In genomic region chr7:36717192-36717591, GRCm38 (mm10) we compare ENCODE assay signal across 12 mouse cellular contexts. TPM values are rescaled to one million over a fixed set of nuclear protein-coding genes. Genes with fewer than 3 reads are reported as not detected.
DNase-seq lines count a peak whose midpoint lies in the region; ATAC-seq and TF ChIP-seq lines count a peak whose summit lies in the region.
"Had no signal": no experiment of that assay in that cellular context is flagged by ENCODE, and none has a peak within 500 bp of the region (broad histone marks: within the 10 kb centered on the region; RNA-seq: fewer than 3 reads in every experiment).

No protein-coding gene starts in this region.

- WGBS in lung, embryonic 14.5 days, result 36% methylated on average over 6 of the region's 6 CpGs
- WGBS in hindbrain, embryonic 11.5 days, result 24% methylated on average over 6 of the region's 6 CpGs
- 23% methylated on average over 6 of the region's 6 CpGs for WGBS in neural tube, embryonic 14.5 days
- 75% methylated on average over 6 of the region's 6 CpGs for WGBS in thymus, adult 2 months

- H3K27me3 ChIP-seq in lung, embryonic 14.5 days (ENCODE audit: insufficient read depth, low read length), result no peaks in the 10 kb centered on the region
- no peaks in the 10 kb centered on the region for H3K27me3 ChIP-seq in hindbrain, embryonic 11.5 days (ENCODE audit: control insufficient read depth, insufficient read depth, low read length)
- no peaks in the 10 kb centered on the region for H3K27me3 ChIP-seq in neural tube, embryonic 14.5 days (ENCODE audit: control insufficient read depth, insufficient read depth, low read length)
- no peaks in the 10 kb centered on the region for H3K27me3 ChIP-seq in thymus, adult 2 months (ENCODE audit: control insufficient read depth, insufficient read depth, low read length)

- 0 out of 2 replicates have a peak, but pooled peaks cover 3% of the 10 kb centered on the region for H3K36me3 ChIP-seq in lung, embryonic 14.5 days (ENCODE audit: insufficient read depth)
- no peaks in the 10 kb centered on the region for H3K36me3 ChIP-seq in hindbrain, embryonic 11.5 days (ENCODE audit: control insufficient read depth, insufficient read depth, low read length)
- H3K36me3 ChIP-seq in neural tube, embryonic 14.5 days (ENCODE audit: control insufficient read depth, insufficient read depth, low read length), result no peaks in the 10 kb centered on the region
- H3K36me3 ChIP-seq in thymus, adult 2 months (ENCODE audit: control insufficient read depth, insufficient read depth, low read length), result no peaks in the 10 kb centered on the region

- peak; percentile 49 to 50 for DNase-seq in cerebellum, postnatal 10 days
- DNase-seq in cerebellum, postnatal 25 days, result no peak
- DNase-seq in lung, embryonic 14.5 days, result peak; percentile 50
- DNase-seq in lung, postnatal 36 days, result no peak
- DNase-seq in hindbrain, embryonic 11.5 days (ENCODE audit: low spot score), result no peak
- DNase-seq in gastrocnemius, postnatal 25 days, result no peak
- no peak for DNase-seq in thymus, adult 2 months
- DNase-seq: cerebellum, adult 18-20 months; kidney, postnatal 25 days; lung, adult 2 months; right cerebral cortex, adult 18-20 months had no signal

- no peaks in the 10 kb centered on the region for H3K9me3 ChIP-seq in lung, embryonic 14.5 days (ENCODE audit: low read depth, low read length)
- no peaks in the 10 kb centered on the region for H3K9me3 ChIP-seq in hindbrain, embryonic 11.5 days (ENCODE audit: control insufficient read depth, low read length)
- H3K9me3 ChIP-seq in neural tube, embryonic 14.5 days (ENCODE audit: control insufficient read depth, low read length), result no peaks in the 10 kb centered on the region

- H3K4me2 ChIP-seq in lung, embryonic 14.5 days, result no peak overlapping the region
- H3K4me2 ChIP-seq in hindbrain, embryonic 11.5 days (replicated peaks; ENCODE audit: low read depth, low read length), result no peak overlapping the region
- no peak overlapping the region for H3K4me2 ChIP-seq in neural tube, embryonic 14.5 days (ENCODE audit: low read depth, low read length)

- no peak for ATAC-seq in lung, embryonic 14.5 days (ENCODE audit: insufficient read depth)
- peak; percentile 49; the same call in 1 of the 2 replicates for ATAC-seq in hindbrain, embryonic 11.5 days (ENCODE audit: low FRiP score)
- peak; percentile 71; the same call in 1 of the 2 replicates for ATAC-seq in neural tube, embryonic 14.5 days (ENCODE audit: low read depth)

- H3K9ac ChIP-seq in lung, embryonic 14.5 days, result no peak overlapping the region
- H3K9ac ChIP-seq in hindbrain, embryonic 11.5 days (ENCODE audit: low read depth, low read length), result no peak overlapping the region
- H3K9ac ChIP-seq in neural tube, embryonic 14.5 days (replicated peaks; ENCODE audit: low read depth, low read length), result no peak overlapping the region

- no peak overlapping the region for H3K4me3 ChIP-seq in lung, embryonic 14.5 days (ENCODE audit: low read depth, low read length)
- H3K4me3 ChIP-seq in hindbrain, embryonic 11.5 days (ENCODE audit: low read depth, low read length), result no peak overlapping the region
- H3K4me3 ChIP-seq in neural tube, embryonic 14.5 days (ENCODE audit: low read depth, low read length), result no peak overlapping the region
- no peak overlapping the region for H3K4me3 ChIP-seq in thymus, adult 2 months (ENCODE audit: control insufficient read depth, insufficient read depth, low read length)

- H3K27ac ChIP-seq in lung, embryonic 14.5 days (ENCODE audit: low read depth), result no peak overlapping the region
- H3K27ac ChIP-seq in hindbrain, embryonic 11.5 days (ENCODE audit: low read depth, low read length), result no peak overlapping the region
- H3K27ac ChIP-seq in neural tube, embryonic 14.5 days (ENCODE audit: low read depth, low read length), result 0 out of 2 replicates have a peak overlapping the region, but pooled peaks have one; percentile 7
- no peak overlapping the region for H3K27ac ChIP-seq in thymus, adult 2 months (ENCODE audit: control insufficient read depth, insufficient read depth, low read length)

- H3K4me1 ChIP-seq in lung, embryonic 14.5 days (ENCODE audit: insufficient read depth), result peaks cover 5% of the 10 kb centered on the region; the same call in 1 of the 2 replicates
- H3K4me1 ChIP-seq in hindbrain, embryonic 11.5 days (replicated peaks; ENCODE audit: control insufficient read depth, insufficient read depth, low read length), result 0 out of 2 replicates have a peak, but pooled peaks cover 2% of the 10 kb centered on the region
- H3K4me1 ChIP-seq in neural tube, embryonic 14.5 days (ENCODE audit: control insufficient read depth, insufficient read depth, low read length), result peaks cover 30% of the 10 kb centered on the region
- no peaks in the 10 kb centered on the region for H3K4me1 ChIP-seq in thymus, adult 2 months (replicated peaks; ENCODE audit: control insufficient read depth, insufficient read depth, low read length)

- TF ChIP-seq POLR2A in thymus, adult 2 months (IDR thresholded peaks at IDR 0.05; ENCODE audit: control insufficient read depth, extremely low read depth, insufficient read depth, low read length, poor library complexity), result no peak

- peak; percentile 39 for TF ChIP-seq CTCF in lung, embryonic 14.5 days (IDR thresholded peaks at IDR 0.05; ENCODE audit: low read depth)
- TF ChIP-seq CTCF in thymus, adult 2 months (IDR thresholded peaks at IDR 0.05; ENCODE audit: borderline replicate concordance, control insufficient read depth, extremely low read depth, insufficient read depth, low read length, poor library complexity), result no peak

RNA-seq across cellular contexts. Expression of gene Tshz3, which starts 19.3 kb away (rescaled TPM):
- 21.1 and 23.3 TPM in 2 replicates for polyA plus RNA-seq in lung, embryonic 14.5 days (2014; fragmentation: Nextera tagmentation; extraction: Ambion mirVana)
- polyA plus RNA-seq in hindbrain, embryonic 11.5 days (2014; fragmentation: Nextera tagmentation; extraction: Ambion mirVana), result 14.4 and 21.3 TPM in 2 replicates
- polyA plus RNA-seq in neural tube, embryonic 14.5 days (2014; fragmentation: Nextera tagmentation; extraction: Ambion mirVana), result 87.2 and 104 TPM in 2 replicates
- 1 to 10 TPM; 2.7 to 3.4 TPM for total RNA-seq in gastrocnemius, postnatal 25 days (2021)
- polyA plus RNA-seq in thymus, adult 2 months (2012; rRNA removed), result 0.44 and 0.52 TPM in 2 replicates

Comparison
In these comparisons a context has a peak if more than half of its experiments do, and no peak if none do; other contexts are left out.
1. DNase-seq: peak in cerebellum, postnatal 10 days (2 of 2) and lung, embryonic 14.5 days (single experiment); none in cerebellum, postnatal 25 days (0 of 2), lung, postnatal 36 days (single experiment), hindbrain, embryonic 11.5 days (single experiment), gastrocnemius, postnatal 25 days (single experiment) and thymus, adult 2 months (single experiment).
2. RNA of gene Tshz3, which starts 19.3 kb away (polyA plus RNA-seq): 87.2 to 104 TPM in neural tube, embryonic 14.5 days, 21.1 to 23.3 TPM in lung, embryonic 14.5 days and 14.4 to 21.3 TPM in hindbrain, embryonic 11.5 days; 0.44 to 0.52 TPM in thymus, adult 2 months; every median in the first group is over 10 times any median in the second.